Mouse (Mus musculus): ENCODE data around the gene Cry2. TPM values are rescaled to one million over a fixed set of nuclear protein-coding genes. Genes with fewer than 3 reads are reported as not detected.

The Cry2 gene
- total RNA-seq, 2 experiments from 2014 or later = 124 to 136 TPM

DNA sequence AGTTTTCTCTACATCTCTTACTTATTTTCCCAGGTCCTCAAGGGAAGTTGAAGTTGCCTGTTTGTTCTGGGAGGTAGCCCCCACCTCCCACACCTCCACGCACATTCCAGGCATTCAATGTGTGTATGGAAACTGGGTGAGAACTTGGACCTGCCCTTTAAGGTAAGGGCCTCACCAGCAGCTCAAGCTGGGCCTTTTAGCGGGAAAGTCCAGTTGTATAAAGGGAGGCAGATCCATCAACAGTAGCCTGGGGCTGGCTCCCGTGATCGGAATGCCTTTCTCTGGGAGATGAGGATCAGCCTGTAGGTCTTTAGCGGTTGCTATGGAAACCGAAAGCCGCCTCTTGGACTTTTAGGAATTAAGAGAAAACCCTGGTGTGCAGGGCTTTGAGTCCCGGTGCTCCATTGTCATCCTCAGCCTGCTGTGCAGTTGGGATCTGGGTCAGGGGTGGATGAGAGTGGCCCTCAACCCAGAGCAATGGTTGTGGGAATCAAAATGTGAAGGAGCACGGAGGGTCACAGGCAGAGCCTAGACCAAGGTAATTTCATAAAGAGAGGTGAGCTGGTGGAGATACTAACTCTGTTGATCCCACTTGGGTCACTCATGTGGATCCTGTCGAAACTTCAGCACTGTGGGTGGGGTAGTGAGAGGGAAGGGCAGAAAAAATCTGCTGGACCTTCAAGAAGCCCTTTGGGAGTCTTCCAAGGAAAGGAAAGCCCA is 61.7 kb downstream of the Cry2 start:
- DNase-seq (ENCODE audit: low spot score in 2 of 2) = no peak

DNA sequence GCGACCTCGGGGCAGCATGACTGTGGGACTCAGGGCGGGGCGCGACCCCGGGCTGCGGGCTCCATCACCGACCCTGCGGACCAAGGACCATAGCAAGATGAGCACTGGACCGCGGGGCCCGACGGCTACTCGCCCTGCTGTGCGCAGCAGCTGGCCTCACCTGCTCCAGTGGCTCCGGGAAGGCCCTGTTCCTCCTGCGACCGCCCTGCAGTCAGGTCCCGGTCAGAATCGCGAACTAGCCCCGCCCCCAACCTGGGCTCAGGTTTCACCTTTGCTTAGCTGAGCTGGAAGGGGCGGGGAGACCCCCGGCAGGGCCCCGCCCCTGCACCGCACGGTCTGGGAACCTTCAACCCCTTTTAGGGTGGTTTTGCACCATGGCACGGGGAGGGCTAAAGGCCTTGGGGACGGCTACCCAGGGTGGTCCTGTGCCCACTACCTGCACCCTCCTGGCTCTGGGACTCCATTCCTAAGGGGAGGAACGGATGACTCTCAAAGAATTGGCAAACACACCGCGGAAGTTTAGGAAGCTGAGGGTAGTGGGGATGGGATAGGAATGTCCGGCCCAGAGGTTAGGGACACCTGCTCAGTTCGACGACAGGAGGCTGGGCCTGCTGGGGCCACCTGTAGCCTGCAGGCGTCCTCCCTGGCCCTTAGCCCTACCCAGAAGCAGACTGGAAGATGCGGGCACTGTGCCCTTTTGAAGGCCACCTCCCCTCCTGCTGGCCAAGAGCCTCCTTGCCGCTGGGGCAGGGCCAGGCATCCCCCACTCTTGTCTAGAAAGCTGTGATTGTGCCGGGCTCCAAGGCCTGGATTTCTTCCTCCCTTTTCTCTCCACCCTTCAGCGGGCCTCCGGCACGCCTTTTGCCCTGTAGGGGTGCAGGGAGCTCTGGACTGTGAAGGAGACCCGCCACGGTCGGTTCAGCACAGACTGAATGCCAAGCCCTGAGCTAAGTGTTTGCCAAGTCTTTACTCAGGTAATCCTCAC is 62.7 kb downstream of the Cry2 start:
- no peak for DNase-seq (ENCODE audit: low spot score in 2 of 2)

DNA sequence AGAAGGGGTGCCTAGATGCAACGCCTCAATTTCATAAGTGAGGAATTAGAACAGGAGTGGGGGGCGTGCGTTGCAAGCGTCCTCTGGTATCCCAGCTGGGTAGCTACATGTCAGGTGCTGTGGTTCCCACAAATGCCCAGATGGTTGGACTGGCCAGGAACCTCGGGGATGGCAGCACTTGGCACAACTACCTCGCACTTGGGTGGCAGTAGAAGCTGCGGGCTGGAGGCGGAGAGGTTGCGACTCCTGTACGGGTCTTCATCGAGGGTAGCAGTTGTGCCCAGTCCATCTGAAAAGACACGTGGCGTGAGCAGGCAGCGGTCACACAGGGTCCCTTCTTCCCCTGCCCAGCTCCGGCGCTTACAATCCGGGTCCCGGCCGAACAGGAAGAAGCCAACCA is 63.5 kb downstream of the Cry2 start:
- no peak for DNase-seq (ENCODE audit: low spot score in 2 of 2)

DNA sequence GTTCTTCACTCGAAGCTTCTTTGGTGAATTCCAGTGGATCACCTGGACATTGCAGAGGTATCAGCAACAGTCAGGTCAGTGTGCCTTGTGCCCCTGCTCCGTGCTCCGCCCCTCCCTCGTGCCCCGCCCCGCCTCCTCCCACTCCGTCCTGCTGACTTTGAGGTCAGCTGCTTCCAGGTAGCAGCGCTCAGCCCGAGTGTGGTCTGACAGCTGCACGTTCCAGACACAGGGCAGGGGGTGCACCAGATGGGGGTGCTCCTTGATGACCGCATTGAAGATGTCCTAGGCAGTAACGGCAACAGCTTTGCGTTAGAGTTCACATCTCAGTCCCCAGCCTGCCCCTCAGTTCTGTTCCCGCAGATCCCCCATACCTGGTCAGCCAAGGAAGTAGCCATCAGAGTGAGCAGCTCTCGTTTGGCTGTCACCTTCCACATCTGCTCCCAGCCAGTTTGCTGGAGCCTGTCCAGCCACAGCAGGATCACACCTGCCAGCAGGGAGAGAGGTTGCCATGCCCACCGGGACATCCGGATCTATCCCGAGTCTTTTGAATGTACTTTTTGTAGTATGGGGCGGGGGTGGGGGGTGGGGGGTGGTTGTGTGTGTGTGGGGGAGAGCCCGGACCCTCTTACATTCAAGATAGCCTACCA is 66.3 kb downstream of the Cry2 start:
- DNase-seq (ENCODE audit: low spot score in 2 of 2) = no peak

DNA sequence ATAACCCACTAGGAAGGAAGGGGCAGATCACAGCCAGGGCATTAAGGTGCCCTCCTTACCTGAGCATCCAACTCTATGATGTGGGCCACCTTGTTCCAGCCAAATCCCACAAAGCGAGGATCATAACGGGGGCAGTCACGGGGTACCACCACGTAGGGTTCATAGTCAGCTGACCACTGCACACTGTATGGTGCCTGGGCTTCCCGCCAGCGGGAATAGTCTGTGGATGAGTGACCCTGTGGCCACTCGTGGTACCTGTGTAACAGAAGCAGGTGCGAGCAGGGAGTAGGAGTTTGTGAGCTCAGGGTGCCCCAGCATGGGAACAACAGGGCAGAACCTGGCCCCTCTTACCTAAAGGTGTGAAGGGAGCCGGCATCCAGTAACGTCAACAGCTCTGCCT is 68.3 kb downstream of the Cry2 start:
- no peak for DNase-seq (ENCODE audit: low spot score in 2 of 2)

DNA sequence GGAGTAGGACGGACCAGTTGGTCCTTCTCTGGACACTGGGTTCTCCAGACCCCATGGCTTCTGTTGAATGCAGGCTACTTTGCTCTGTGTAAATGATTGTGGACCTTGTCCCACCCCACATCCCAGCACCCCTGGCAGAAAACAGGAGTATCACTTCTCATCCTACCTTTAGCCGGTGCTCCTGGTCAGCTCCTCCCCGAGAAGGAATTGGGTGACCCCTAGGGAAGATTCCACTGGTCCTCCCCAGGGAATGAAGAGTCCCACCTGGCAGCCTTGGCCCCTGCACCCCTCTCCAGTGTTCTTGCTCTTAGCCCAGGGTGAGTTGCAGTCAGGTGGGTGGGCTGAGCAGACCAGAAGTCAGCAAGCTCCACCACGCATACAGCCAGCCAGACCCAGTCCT is 69.8 kb downstream of the Cry2 start:
- DNase-seq (ENCODE audit: low spot score in 2 of 2) = no peak

DNA sequence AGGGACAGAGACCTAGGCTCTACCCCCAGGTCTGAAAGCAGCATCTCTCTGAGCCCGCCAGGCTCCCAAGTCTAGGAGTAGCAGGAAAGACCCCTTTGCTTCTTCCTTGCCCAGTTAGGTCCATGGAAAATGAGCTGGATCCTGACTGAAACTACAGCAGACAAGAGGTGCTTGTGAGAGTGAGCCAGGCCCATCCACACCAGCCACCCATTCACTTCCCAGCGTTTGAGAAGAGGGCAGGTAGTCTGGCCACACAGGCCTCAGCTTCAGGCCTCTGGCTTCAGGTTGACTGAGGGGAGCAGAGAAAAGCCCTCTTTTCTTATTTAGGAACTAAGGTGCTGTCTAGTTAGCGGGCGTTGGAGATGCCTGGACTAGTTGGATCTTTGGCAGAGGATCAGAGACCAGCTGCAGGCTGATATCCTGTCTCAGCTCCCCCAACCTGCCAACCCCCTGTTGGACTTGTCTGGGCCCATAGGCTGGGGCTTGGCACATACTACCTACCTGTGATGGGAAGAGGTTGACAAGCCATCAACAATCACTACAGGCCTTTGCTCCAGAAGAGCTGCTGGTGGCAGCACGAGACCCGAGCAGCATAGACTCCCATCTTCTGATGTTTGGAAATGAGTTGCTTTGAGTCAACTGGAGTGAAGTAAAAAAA is 71.1 kb downstream of the Cry2 start:
- no peak for DNase-seq (ENCODE audit: low spot score in 2 of 2)

DNA sequence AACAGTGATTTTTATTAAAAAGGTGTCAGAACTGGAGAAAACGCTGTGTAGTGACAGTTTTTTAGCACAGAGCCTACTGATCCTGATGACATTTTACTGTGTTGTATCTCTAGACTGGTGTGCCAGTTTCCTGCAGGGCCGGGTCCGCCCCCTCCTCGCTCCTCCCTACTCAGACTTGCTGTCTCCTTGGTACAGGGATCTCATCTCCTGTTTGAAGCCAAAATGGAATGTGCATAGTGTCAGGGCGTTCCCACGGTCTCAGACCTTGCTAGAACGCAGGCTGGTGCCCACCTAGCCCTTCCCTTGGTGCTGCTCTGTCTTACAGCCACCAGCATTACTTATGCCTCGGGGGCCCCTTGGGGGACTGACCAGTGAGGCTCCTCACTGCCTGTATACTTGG is 72.0 kb downstream of the Cry2 start:
- no peak for DNase-seq (ENCODE audit: low spot score in 2 of 2)

DNA sequence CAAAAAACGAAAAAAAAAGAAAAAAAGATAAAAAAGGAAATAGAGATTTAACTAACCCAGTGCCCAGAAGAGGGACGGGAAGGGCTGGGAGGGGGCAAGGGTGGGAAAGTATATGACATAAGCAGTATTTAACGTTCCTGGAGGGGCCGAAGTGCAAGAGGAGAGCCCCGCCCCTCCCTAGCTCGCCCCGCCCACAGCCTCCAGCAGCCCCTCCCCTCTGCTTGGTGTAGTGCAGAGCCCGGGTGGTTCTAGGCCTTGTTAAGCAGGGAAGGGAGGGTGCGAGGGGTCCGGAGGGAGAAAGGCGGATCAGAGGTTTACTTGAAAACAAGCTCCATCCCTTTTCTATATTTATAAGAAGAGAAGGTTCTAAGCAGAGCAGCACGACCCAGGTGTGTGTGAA is 73.0 kb downstream of the Cry2 start:
- no peak for DNase-seq (ENCODE audit: low spot score in 2 of 2)

DNA sequence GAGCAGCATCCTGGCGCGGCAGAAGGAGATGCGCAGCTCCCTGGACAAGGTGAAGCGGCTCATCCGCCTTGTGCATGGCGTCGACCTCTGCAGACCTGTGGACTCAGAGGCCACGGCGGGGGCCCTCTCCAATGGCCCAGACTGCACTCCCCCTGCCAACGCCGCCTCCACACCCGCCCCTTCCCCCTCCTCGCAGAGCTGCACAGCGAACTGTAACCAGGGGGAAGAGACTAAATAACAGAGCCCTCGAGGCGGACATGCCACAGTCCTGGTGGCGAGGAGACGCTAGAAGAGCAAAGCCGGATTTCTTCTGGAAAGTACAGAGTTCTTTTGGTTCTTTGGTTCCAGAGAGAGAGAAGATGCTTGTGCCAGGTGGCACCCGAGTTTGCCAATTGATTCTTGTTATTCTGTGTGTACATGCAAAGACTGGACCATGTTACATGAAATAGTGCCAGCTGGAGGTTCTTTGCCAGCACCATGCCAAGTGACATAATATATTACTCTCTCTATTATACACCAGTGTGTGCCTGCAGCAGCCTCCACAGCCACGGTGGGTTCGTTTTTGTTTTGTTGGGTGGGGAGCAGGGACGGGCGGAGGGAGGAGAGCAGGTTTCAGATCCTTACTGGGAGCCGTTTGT is 73.5 kb downstream of the Cry2 start:
- DNase-seq (ENCODE audit: low spot score in 2 of 2) = no peak

DNA sequence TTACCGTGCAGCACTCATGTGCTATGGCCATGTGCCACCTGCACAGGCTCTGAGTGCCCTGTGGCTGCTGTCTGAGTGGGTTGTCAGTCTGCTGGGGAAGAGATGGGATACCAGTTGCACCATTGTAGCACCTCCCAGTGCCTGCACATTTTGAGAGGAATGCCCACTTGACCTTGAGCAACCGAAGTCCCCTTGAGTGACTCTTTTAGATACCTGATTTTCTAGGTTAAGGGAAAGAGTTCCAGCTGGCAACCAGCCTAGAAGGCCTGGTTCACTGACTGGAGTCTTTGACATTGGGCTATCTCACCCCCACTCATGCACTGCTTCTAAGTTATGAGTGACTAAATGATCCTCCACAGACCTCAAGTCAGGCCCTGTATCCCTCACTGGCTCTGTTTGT is 74.5 kb downstream of the Cry2 start:
- DNase-seq (ENCODE audit: low spot score in 2 of 2) = no peak

DNA sequence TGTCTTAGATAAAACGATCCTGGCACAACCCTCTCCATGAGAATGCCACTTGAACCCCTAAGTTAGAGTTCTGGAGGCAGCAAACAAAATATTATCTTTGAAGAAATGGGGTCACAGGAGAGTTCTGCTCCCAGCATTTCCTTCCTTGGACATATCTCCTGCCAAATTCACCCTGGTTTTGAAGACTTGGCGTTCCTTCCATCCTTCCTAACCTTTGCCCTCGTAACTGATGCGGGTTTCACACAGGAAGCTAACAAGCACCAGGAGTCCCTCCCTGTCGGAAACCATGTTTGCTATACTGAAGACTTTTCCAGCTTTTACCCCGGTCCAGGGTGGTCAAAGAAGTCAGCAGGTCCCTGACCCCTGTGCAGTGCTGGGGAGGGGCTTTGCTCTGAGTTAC is 79.6 kb downstream of the Cry2 start:
- no peak for DNase-seq (ENCODE audit: low spot score in 2 of 2)

Small RNAs within 50 kb of the gene (microRNA-seq; reads per million reads assigned to microRNA genes)
- gene Mir7000 = 4.0 to 8.5 reads per million in 2 experiments

Other genes starting within 250 kb of the Cry2 start
- 10 to 100 TPM; 27.3 to 29.1 TPM for gene Pex16, start 59.4 kb downstream of the Cry2 start, total RNA-seq (2021)
- 1 to 10 TPM in 1 of 2 experiments, not detected in 1; 1.0 TPM for gene Large2, start 59.2 kb downstream of the Cry2 start, total RNA-seq (2021)
- 1 to 10 TPM; 3.8 to 5.9 TPM for gene 1700029I15Rik, start 51.5 kb downstream of the Cry2 start, total RNA-seq (2021)
- 100 to 1,000 TPM; 345 to 351 TPM for gene Mapk8ip1, start 32.8 kb downstream of the Cry2 start, total RNA-seq (2021)
- 10 to 100 TPM; 15.9 to 18.0 TPM for gene Slc35c1, start 26.5 kb upstream of the Cry2 start, total RNA-seq (2021)
- gene Chst1, start 165.7 kb upstream of the Cry2 start, total RNA-seq (2021) = 100 to 1,000 TPM; 257 to 267 TPM